Comparison of ENCODE assay signal across 7 mouse cellular contexts in the genomic region with DNA sequence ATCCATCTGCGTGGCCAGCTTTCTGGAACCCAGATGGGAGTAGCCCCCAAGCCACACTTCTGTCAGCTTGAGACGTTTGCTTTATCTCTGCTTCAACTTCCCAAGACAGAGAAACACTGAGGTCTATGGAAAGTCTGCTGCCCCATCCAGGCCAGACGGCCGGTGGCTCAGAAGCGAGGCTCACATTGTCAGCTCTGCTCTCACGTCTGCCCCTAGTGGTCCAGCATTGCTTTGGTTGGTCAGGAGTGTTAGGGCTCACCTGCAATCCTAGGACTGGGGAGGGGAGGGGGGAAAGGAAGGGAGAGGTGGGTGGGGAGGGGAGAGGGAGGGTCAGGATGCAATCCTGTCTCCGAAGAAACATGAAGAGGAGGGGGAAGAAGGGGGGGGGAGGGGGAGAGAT. TPM values are rescaled to one million over a fixed set of nuclear protein-coding genes. Genes with fewer than 3 reads are reported as not detected.
DNase-seq lines count a peak whose midpoint lies in the region; ATAC-seq and TF ChIP-seq lines count a peak whose summit lies in the region.

No protein-coding gene starts in this region.

- no peaks in the 10 kb centered on the region for H3K4me1 ChIP-seq in ES-Bruce4 (ENCODE audit: control insufficient read depth, insufficient read depth, low read length)
- H3K4me1 ChIP-seq in bone marrow, adult 2 months (ENCODE audit: control insufficient read depth, insufficient read depth, low read length) = peaks cover 3% of the 10 kb centered on the region

- no peak for TF ChIP-seq POLR2A in ES-Bruce4 (IDR thresholded peaks at IDR 0.05; ENCODE audit: insufficient read depth, low read length)
- TF ChIP-seq POLR2A in bone marrow, adult 2 months (IDR thresholded peaks at IDR 0.05; ENCODE audit: borderline replicate concordance, control insufficient read depth, low read depth, low read length) = no peak

- 17% methylated on average over 7 of the region's 7 CpGs for WGBS in bone marrow, adult 2 months

- no peaks in the 10 kb centered on the region for H3K9me3 ChIP-seq in ES-Bruce4 (replicated peaks; ENCODE audit: control insufficient read depth, insufficient read depth, low read length, poor library complexity, severe bottlenecking)

- TF ChIP-seq EP300 in ES-Bruce4 (IDR thresholded peaks at IDR 0.05; ENCODE audit: insufficient read depth, low read depth, low read length) = peak; percentile 47; the same call in 1 of the 2 replicates

- H3K4me3 ChIP-seq in ES-Bruce4 (ENCODE audit: low read depth, low read length) = no peak overlapping the region
- no peak overlapping the region for H3K4me3 ChIP-seq in bone marrow, adult 2 months (replicated peaks; ENCODE audit: control insufficient read depth, low read depth, low read length)

- H3K36me3 ChIP-seq in ES-Bruce4 (ENCODE audit: control insufficient read depth, insufficient read depth, low read length, poor library complexity, severe bottlenecking) = no peaks in the 10 kb centered on the region

- H3K27ac ChIP-seq in ES-Bruce4 (ENCODE audit: insufficient read depth, low read length) = 0 out of 2 replicates have a peak overlapping the region, but pooled peaks have one; percentile 16
- H3K27ac ChIP-seq in bone marrow, adult 2 months (ENCODE audit: control insufficient read depth, insufficient read depth, low read depth, low read length, poor library complexity) = no peak overlapping the region

- DNase-seq in layer of hippocampus, postnatal 10 days (ENCODE audit: low spot score in 2 of 2) = peak; percentile 44 to 46
- no peak for DNase-seq in layer of hippocampus, postnatal 36 days
- DNase-seq in hindlimb bud, embryonic 11.5 days (ENCODE audit: extremely low spot score, low read depth, low spot score) = peak; percentile 18
- DNase-seq in layer of hippocampus, adult 9-10 months (ENCODE audit: low spot score) = no peak

- peak; percentile 86 for TF ChIP-seq CTCF in ES-Bruce4 (IDR thresholded peaks at IDR 0.05; ENCODE audit: low read depth, low read length)
- TF ChIP-seq CTCF in bone marrow, adult 2 months (IDR thresholded peaks at IDR 0.05; ENCODE audit: control insufficient read depth, insufficient read depth, low read length) = peak; percentile 70

- ATAC-seq in neutrophil, adult 5-6 weeks (ENCODE audit: extremely low read depth, insufficient number of reproducible peaks, low FRiP score, poor library complexity, severe bottlenecking) = peak; percentile 53; the same call in 1 of the 2 replicates

- 0 out of 2 replicates have a peak overlapping the region, but pooled peaks have one; percentile 12 for H3K9ac ChIP-seq in ES-Bruce4 (ENCODE audit: low read depth, poor library complexity, severe bottlenecking)

- no peaks in the 10 kb centered on the region for H3K27me3 ChIP-seq in ES-Bruce4 (ENCODE audit: control insufficient read depth, insufficient read depth, low read length, poor library complexity, severe bottlenecking)

RNA-seq across cellular contexts. Expression of a gene that starts 38.8 kb away (rescaled TPM):
- total RNA-seq in layer of hippocampus, postnatal 10 days (2021) = 1 to 10 TPM; 6.8 to 7.1 TPM
- total RNA-seq in layer of hippocampus, postnatal 36 days (2021) = 10 to 100 TPM in 1 of 2 experiments, 1 to 10 TPM in 1; 8.2 to 10.0 TPM
- 3.0 and 3.3 TPM in 2 replicates for polyA plus RNA-seq in ES-Bruce4 (2011; ENCODE audit: insufficient read depth, insufficient read length, low read depth, missing spikeins)
- 2.0 and 11.9 TPM in 2 replicates for polyA plus RNA-seq in bone marrow, adult 2 months (2011; ENCODE audit: insufficient read depth, insufficient read length, low replicate concordance, missing spikeins)
- total RNA-seq in neutrophil, adult 5-6 weeks (2017) = 1.2 and 2.9 TPM in 2 replicates

RNA-seq across cellular contexts. Expression of a gene that starts 48.6 kb away (rescaled TPM):
- 1 to 10 TPM; 2.0 to 2.1 TPM for total RNA-seq in layer of hippocampus, postnatal 10 days (2021)
- total RNA-seq in layer of hippocampus, postnatal 36 days (2021) = 1 to 10 TPM; 1.0 to 1.1 TPM
- polyA plus RNA-seq in ES-Bruce4 (2011; ENCODE audit: insufficient read depth, insufficient read length, low read depth, missing spikeins) = 2.8 and 3.6 TPM in 2 replicates
- 33.1 and 47.3 TPM in 2 replicates for polyA plus RNA-seq in bone marrow, adult 2 months (2011; ENCODE audit: insufficient read depth, insufficient read length, low replicate concordance, missing spikeins)
- 54.0 and 56.4 TPM in 2 replicates for total RNA-seq in neutrophil, adult 5-6 weeks (2017)

Comparison
In these comparisons a context has a peak if more than half of its experiments do, and no peak if none do; other contexts are left out.
1. DNase-seq: peak in layer of hippocampus, postnatal 10 days (2 of 2) and hindlimb bud, embryonic 11.5 days (single experiment); none in layer of hippocampus, postnatal 36 days (0 of 2) and layer of hippocampus, adult 9-10 months (single experiment).
2. RNA of a gene that starts 48.6 kb away (total RNA-seq): 54.0 to 56.4 TPM in neutrophil, adult 5-6 weeks; 2.0 to 2.1 TPM in layer of hippocampus, postnatal 10 days and 1.0 to 1.1 TPM in layer of hippocampus, postnatal 36 days; every median in the first group is over 10 times any median in the second.